Mouse (Mus musculus) MEL (cell line): ENCODE measurements around the gene Arhgap4.

Experiments
- CHD1 ChIP-seq: IDR thresholded peaks from 2 replicates; pipeline ENCODE4 v1.6.1; 2012; ENCODE audit warnings: low read depth, mild to moderate bottlenecking, inconsistent platforms, low read length, improper control_type of control experiment
- CTCF ChIP-seq, 3 experiments: IDR thresholded peaks in 2 of 3; conservative IDR thresholded peaks in 1 of 3; 2 replicates each; pipeline ENCODE4 v1.5.1; 2011 to 2012; ENCODE audit warnings: low read length in 3 of 3, low read depth in 2 of 3, mild to moderate bottlenecking in 2 of 3, improper control_type of control experiment in 1 of 3, inconsistent platforms in 1 of 3, mixed read lengths in 1 of 3, moderate library complexity in 1 of 3; ENCODE audit not compliant: control insufficient read depth in 1 of 3, insufficient read depth in 1 of 3, poor library complexity in 1 of 3, severe bottlenecking in 1 of 3
- EP300 ChIP-seq, 2 experiments: IDR thresholded peaks; 2 replicates each; pipeline ENCODE4 v1.6.1; 2011; ENCODE audit warnings: improper control_type of control experiment in 2 of 2, low read length in 2 of 2, low read depth in 1 of 2, mild to moderate bottlenecking in 1 of 2
- ETS1 ChIP-seq: IDR thresholded peaks from 2 replicates; pipeline ENCODE4 v1.6.1; 2012; ENCODE audit warnings: low read depth, mild to moderate bottlenecking, inconsistent platforms, low read length, improper control_type of control experiment, moderate library complexity
- GABPA ChIP-seq: IDR thresholded peaks from 2 replicates; pipeline ENCODE4 v1.6.1; 2012; ENCODE audit warnings: low read depth, mild to moderate bottlenecking, inconsistent platforms, low read length, improper control_type of control experiment, moderate library complexity
- GATA1 ChIP-seq: IDR thresholded peaks from 2 replicates; pipeline ENCODE4 v1.6.1; 2011; ENCODE audit warnings: low read depth, low read length, improper control_type of control experiment
- JUND ChIP-seq: IDR thresholded peaks from 2 replicates; pipeline ENCODE4 v1.6.1; 2011; ENCODE audit warnings: low read depth, mild to moderate bottlenecking, improper control_type of control experiment, low read length
- MAFK ChIP-seq: IDR thresholded peaks from 2 replicates; pipeline ENCODE4 v1.6.1; 2011; ENCODE audit warnings: low read depth, mild to moderate bottlenecking, low read length, improper control_type of control experiment, borderline replicate concordance
- MAX ChIP-seq: IDR thresholded peaks from 2 replicates; pipeline ENCODE4 v1.6.1; 2011; ENCODE audit warnings: low read length, improper control_type of control experiment
- NELFE ChIP-seq: IDR thresholded peaks from 2 replicates; pipeline ENCODE4 v1.6.1; 2011; ENCODE audit warnings: low read depth, low read length, improper control_type of control experiment
- POLR2A ChIP-seq, 2 experiments: IDR thresholded peaks; 2 replicates each; pipeline ENCODE4 v1.6.1; 2011 to 2012; ENCODE audit warnings: low read length in 2 of 2, mild to moderate bottlenecking in 2 of 2, control low read depth in 1 of 2, improper control_type of control experiment in 1 of 2, low read depth in 1 of 2, moderate library complexity in 1 of 2; ENCODE audit not compliant: control insufficient read depth in 1 of 2, insufficient read depth in 1 of 2, poor library complexity in 1 of 2
- SIN3A ChIP-seq: IDR thresholded peaks from 2 replicates; pipeline ENCODE4 v1.6.1; 2012; ENCODE audit warnings: low read length, improper control_type of control experiment, inconsistent platforms
- SMC3 ChIP-seq: IDR thresholded peaks from 2 replicates; pipeline ENCODE4 v1.6.1; 2011; ENCODE audit warnings: low read depth, low read length, improper control_type of control experiment
- TAL1 ChIP-seq: IDR thresholded peaks from 2 replicates; pipeline ENCODE4 v1.6.1; 2012; ENCODE audit warnings: mild to moderate bottlenecking, inconsistent platforms, low read length, moderate library complexity, mixed read lengths

GRCm38 (mm10) chrX:73965307-73965706 lies 43.6 kb upstream of the Arhgap4 start:
- TF ChIP-seq POLR2A (IDR thresholded peaks at IDR 0.05; ENCODE audit: control insufficient read depth in 1 of 2, insufficient read depth in 1 of 2, low read depth in 1 of 2, low read length in 2 of 2, poor library complexity in 1 of 2) (0 out of 4 replicates have a peak, but pooled peaks of 1 of the 2 experiments have one; percentile 24), CTCF (IDR thresholded peaks at IDR 0.05 in 2 of 3, conservative IDR thresholded peaks at IDR 0.05 in 1 of 3; ENCODE audit: control insufficient read depth in 1 of 3, insufficient read depth in 1 of 3, low read depth in 2 of 3, low read length in 3 of 3, poor library complexity in 1 of 3, severe bottlenecking in 1 of 3) (no peak), GATA1 (no peak), TAL1 (no peak), MAX (no peak), SMC3 (no peak), SIN3A (peak; percentile 52), JUND (no peak), MAFK (no peak), CHD1 (no peak), ETS1 (no peak), NELFE (no peak), EP300 (IDR thresholded peaks at IDR 0.05; ENCODE audit: low read depth in 1 of 2, low read length in 2 of 2) (peak in 1 of 2 experiments; percentile 36; a peak in 1 of 4 replicates), GABPA (no peak)
